Mouse (Mus musculus) A20 (cell line): Measurements from ENCODE around the gene Suox.
"Not testable (repeated sequence)": the region's sequence is repeated elsewhere in the genome, so short reads cannot be mapped to it uniquely, and the experiment has no call there.

Experiments used
- DNase-seq: peaks from one replicate; pipeline ENCODE4 v3.0.0-alpha.2; 2011; ENCODE audit warnings: low read depth, low spot score

Suox gene

GRCm38 (mm10) chr10:128673763-128674468 is at the start of gene Suox:
TSS of gene Suox (minus strand) at chr10:128674073.
- peak; percentile 93 for DNase-seq

- DNase-seq = peak; percentile 81
Observed at GRCm38 (mm10) chr10:128715559-128716537, 42.0 kb upstream of the Suox start.

GRCm38 (mm10) chr10:128711318-128711717 is 37.4 kb upstream of the Suox start:
- DNase-seq = not testable (repeated sequence)

GRCm38 (mm10) chr10:128705317-128705693 is 31.4 kb upstream of the Suox start:
- no peak for DNase-seq

- peak; percentile 93 for DNase-seq
Observed at GRCm38 (mm10) chr10:128704491-128705316, 30.8 kb upstream of the Suox start, which contains the start of gene Cdk2. TSS of gene Cdk2 (minus strand) at chr10:128705031.

GRCm38 (mm10) chr10:128703895-128704294 is 30.0 kb upstream of the Suox start, which contains the start of gene Pmel:
TSS of gene Pmel (plus strand) at chr10:128704195.
- DNase-seq = no peak

GRCm38 (mm10) chr10:128702328-128703007 is 28.6 kb upstream of the Suox start:
- DNase-seq = no peak

- DNase-seq = no peak
Observed at GRCm38 (mm10) chr10:128700712-128701111, 26.8 kb upstream of the Suox start.

- no peak for DNase-seq
Observed at GRCm38 (mm10) chr10:128699611-128700010, 25.7 kb upstream of the Suox start.

GRCm38 (mm10) chr10:128699006-128699405 is 25.1 kb upstream of the Suox start:
- no peak for DNase-seq

GRCm38 (mm10) chr10:128697072-128697725 is 23.3 kb upstream of the Suox start:
- DNase-seq = peak; percentile 59

- peak; percentile 100 for DNase-seq
Observed at GRCm38 (mm10) chr10:128695992-128696807, 22.3 kb upstream of the Suox start, which contains the start of gene Rab5b. TSS of gene Rab5b (minus strand) at chr10:128696264.

GRCm38 (mm10) chr10:128695411-128695991 is 21.6 kb upstream of the Suox start:
- DNase-seq = no peak

- peak; percentile 71 for DNase-seq
Observed at GRCm38 (mm10) chr10:128674469-128675008, 666 bp upstream of the Suox start.

- DNase-seq = no peak
Observed at GRCm38 (mm10) chr10:128671148-128671547, 2.7 kb downstream of the Suox start.

- DNase-seq = peak; percentile 85
Observed at GRCm38 (mm10) chr10:128668790-128669672, 4.8 kb downstream of the Suox start.

- DNase-seq = no peak
Observed at GRCm38 (mm10) chr10:128665806-128666205, 8.1 kb downstream of the Suox start.

- DNase-seq = no peak
Observed at GRCm38 (mm10) chr10:128665307-128665706, 8.6 kb downstream of the Suox start.
